Mouse (Mus musculus): ENCODE measurements around the gene Emc8.

GRCm38 (mm10) chr8:120715996-120716680 lies 47.8 kb upstream of the Emc8 start:
- TF ChIP-seq EP300 (IDR thresholded peaks at IDR 0.05; ENCODE audit: low read depth) (no peak), CTCF (IDR thresholded peaks at IDR 0.05; ENCODE audit: low read depth) (no peak)

Measured in heart, postnatal 0 days (tissue).